Mouse (Mus musculus) midbrain, postnatal 0 days (tissue): Measurements from ENCODE around the gene Ddit4l. TPM values are rescaled to one million over a fixed set of nuclear protein-coding genes. Genes with fewer than 3 reads are reported as not detected.

Experiments
- ATAC-seq: fragments of 200-750 bp; cut with Nextera tagmentation; 2 replicates; pipeline ENCODE4 v1.8.0; 2017; ENCODE audit warnings: moderate number of reproducible peaks, mild to moderate bottlenecking, moderate TSS enrichment, moderate library complexity; ENCODE audit not compliant: low FRiP score
- DNase-seq: peaks from one replicate; pipeline ENCODE4 v3.0.0-alpha.2; 2015; ENCODE audit warnings: low spot score
- H3K27ac ChIP-seq: fragments of 300-500 bp; sonication (generic); 2 replicates; pipeline ENCODE4 v1.5.1; 2014; ENCODE audit warnings: low read depth, mild to moderate bottlenecking, low read length, mixed read lengths
- H3K27me3 ChIP-seq: fragments of 300-500 bp; sonication (generic); 2 replicates; pipeline ENCODE4 v1.6.1; 2014; ENCODE audit warnings: low read length, control low read depth, mixed read lengths; ENCODE audit not compliant: insufficient read depth
- H3K36me3 ChIP-seq: fragments of 300-500 bp; sonication (generic); 2 replicates; pipeline ENCODE4 v1.6.1; 2014; ENCODE audit warnings: low read length, control low read depth, mixed read lengths; ENCODE audit not compliant: insufficient read depth
- H3K4me1 ChIP-seq: fragments of 300-500 bp; sonication (generic); 2 replicates; pipeline ENCODE4 v1.6.1; 2014; ENCODE audit warnings: mild to moderate bottlenecking, control low read depth, antibody characterized with exemption, low read length, mixed read lengths; ENCODE audit not compliant: insufficient read depth
- H3K4me2 ChIP-seq: fragments of 300-500 bp; sonication (generic); 2 replicates; pipeline ENCODE4 v1.6.1; 2014; ENCODE audit warnings: low read depth, mild to moderate bottlenecking, low read length, mixed read lengths; ENCODE audit not compliant: poor library complexity, severe bottlenecking
- H3K4me3 ChIP-seq: fragments of 300-500 bp; sonication (generic); 2 replicates; pipeline ENCODE4 v1.5.1; 2014; ENCODE audit warnings: low read depth, mild to moderate bottlenecking, low read length, moderate library complexity
- H3K9ac ChIP-seq: fragments of 300-500 bp; sonication (generic); replicated peaks from 2 replicates; pipeline ENCODE4 v1.6.1; 2014; ENCODE audit warnings: mild to moderate bottlenecking, low read length, moderate library complexity, mixed read lengths; ENCODE audit not compliant: poor library complexity, severe bottlenecking
- H3K9me3 ChIP-seq: fragments of 300-500 bp; sonication (generic); 2 replicates; pipeline ENCODE4 v1.6.1; 2016; ENCODE audit warnings: low read length, control low read depth
- CTCF ChIP-seq: IDR thresholded peaks from 2 replicates; pipeline ENCODE4 v1.5.1; 2016; ENCODE audit warnings: antibody characterized with exemption, mild to moderate bottlenecking
- WGBS: fragments of 180-500 bp; shearing (Covaris S2); extraction: QIAGEN DNeasy Blood & Tissue Kit; methylation state at CpG from one replicate; pipeline ENCODE4 v1.1.7; 2014; 5-methylcytosine and 5-hydroxymethylcytosine counted together
- polyA plus RNA-seq: library from polyadenylated mRNA; unstranded; fragments of >200 nt; fragmentation: Nextera tagmentation; extraction: Ambion mirVana; gene quantifications from 2 replicates; pipeline ENCODE4 v1.2.1, GENCODE M21; 2015
- total RNA-seq: library from RNA; depleted of rRNA; stranded (reverse); fragments of >200 nt; gene quantifications from 2 replicates; pipeline ENCODE4 v1.2.3, GENCODE M21; 2014

Ddit4l gene
- total and polyA plus RNA-seq, 2 experiments from 2014 or later: 3.5 to 3.8 TPM

DNA sequence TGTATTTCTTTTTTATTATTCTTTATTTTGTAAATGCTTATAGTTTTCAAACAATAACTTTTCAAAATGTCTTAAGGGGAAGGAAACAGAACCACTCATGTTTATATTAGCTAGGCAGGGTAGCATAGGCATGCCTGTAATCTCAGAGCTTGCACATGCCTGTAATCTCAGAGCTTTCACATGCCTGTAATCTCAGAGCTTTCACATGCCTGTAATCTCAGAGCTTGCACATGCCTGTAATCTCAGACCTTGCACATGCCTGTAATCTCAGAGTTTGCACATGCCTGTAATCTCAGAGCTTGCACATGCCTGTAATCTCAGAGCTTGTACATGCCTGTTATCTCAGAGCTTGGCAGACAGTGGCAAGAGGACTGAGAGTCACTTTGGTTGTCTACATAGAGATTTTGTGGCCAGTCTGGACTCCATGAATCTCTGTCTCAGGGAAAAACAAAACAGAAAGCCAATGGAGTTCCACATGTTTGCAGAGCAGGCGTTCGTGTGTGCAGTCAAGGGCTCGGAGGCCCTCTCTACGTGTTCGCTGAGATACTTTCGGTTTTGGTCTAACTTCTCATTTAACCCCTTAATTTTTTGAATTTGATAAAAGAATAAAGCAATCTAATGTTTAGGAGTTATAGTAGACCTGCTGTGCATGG, 10.8 kb upstream of the Ddit4l start:
- ATAC-seq: no peak
- no peak overlapping the region for H3K4me3 ChIP-seq
- no peaks in the 10 kb centered on the region for H3K27me3 ChIP-seq
- no peak overlapping the region for H3K4me2 ChIP-seq
- H3K36me3 ChIP-seq: no peaks in the 10 kb centered on the region
- WGBS: 93% methylated on average over 6 of the region's 6 CpGs
- no peak for TF ChIP-seq CTCF
- no peaks in the 10 kb centered on the region for H3K4me1 ChIP-seq
- no peak overlapping the region for H3K9ac ChIP-seq
- no peak overlapping the region for H3K27ac ChIP-seq
- no peak for DNase-seq
- H3K9me3 ChIP-seq: no peaks in the 10 kb centered on the region

DNA sequence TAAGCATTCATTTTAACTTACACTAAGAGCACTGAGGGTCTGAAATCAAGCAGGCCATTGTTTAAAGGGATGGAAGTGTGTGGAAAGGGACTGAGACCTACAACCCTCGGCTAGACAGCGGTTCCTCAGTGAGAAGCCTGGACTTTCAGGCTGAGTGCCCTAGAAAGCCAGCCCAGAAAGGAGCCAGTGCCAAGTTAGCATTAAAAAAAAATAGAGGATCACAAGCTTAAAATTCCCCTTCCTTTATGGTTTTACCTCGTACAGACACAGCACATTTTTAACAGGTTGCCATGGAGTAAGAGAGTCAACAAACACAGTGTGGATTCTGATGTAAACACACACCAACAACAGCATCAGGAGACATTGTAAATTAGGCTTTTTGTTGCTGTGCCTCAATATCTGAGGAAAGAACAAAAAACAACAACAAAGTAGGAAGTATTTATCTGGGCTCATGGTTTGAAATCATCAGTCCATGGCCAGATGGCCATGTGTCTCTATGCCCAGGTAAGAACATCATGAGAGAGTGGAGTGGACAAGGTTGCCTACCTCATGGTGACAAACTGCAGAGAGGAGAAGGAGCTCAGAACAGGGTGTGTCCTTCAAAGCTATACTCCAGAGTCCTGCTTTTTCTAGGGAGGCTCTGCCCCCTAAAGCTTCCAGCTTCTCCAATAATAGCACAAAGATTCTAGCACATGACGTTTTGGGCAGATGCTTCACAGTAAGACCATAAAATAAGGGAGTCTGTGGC, 10.1 kb upstream of the Ddit4l start:
- no peaks in the 10 kb centered on the region for H3K36me3 ChIP-seq
- H3K4me2 ChIP-seq: no peak overlapping the region
- H3K27ac ChIP-seq: no peak overlapping the region
- no peak overlapping the region for H3K4me3 ChIP-seq
- TF ChIP-seq CTCF: no peak
- no peaks in the 10 kb centered on the region for H3K9me3 ChIP-seq
- no peak for DNase-seq
- 69% methylated on average over 4 of the region's 4 CpGs for WGBS
- no peak for ATAC-seq
- H3K4me1 ChIP-seq: no peaks in the 10 kb centered on the region
- no peaks in the 10 kb centered on the region for H3K27me3 ChIP-seq
- H3K9ac ChIP-seq: no peak overlapping the region

DNA sequence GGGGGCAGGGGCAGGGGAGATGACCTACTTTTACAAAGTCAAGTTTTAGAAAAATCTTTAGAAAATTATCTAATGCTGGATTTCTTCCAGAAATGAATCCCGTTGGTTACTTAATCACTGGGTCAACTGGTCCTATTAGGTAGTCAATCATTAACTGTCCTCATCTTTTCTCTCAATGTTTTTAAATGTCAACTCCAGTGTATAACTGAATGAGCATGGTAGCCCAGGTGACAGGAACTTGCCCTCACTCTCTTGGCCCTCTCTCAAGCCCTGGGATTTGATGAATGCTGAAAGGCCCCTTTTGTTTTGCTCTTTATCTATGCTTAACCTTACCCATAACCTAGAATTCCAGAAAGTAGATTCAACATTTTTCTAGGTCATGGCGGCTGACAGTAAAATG, 9.4 kb upstream of the Ddit4l start:
- ATAC-seq (no peak), DNase-seq (no peak)
- Histone ChIP-seq H3K4me3 (no peak overlapping the region), H3K36me3 (no peaks in the 10 kb centered on the region), H3K27ac (no peak overlapping the region), H3K27me3 (no peaks in the 10 kb centered on the region), H3K9me3 (no peaks in the 10 kb centered on the region), H3K4me1 (no peaks in the 10 kb centered on the region), H3K4me2 (no peak overlapping the region), H3K9ac (no peak overlapping the region)
- WGBS: 76% methylated on average over 2 of the region's 2 CpGs
- no peak for TF ChIP-seq CTCF

DNA sequence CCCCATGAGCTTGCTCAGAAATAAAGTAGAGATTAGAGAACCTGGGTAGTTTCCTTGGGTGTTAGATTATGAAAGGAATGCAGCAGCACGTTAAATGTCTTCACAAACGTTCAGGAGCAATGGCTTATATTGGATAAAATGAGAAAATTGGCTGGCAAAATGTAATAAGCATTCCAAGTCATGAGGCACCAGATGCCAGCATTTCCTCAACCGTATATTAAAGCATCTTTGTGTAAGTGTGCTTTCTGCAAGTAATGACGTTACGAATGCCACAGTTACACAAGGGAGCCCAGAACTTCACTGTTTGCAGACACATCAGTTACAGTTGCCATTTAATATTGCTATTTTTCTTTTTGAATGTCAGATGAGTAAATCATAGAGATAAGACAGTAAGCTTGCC, 872 bp upstream of the Ddit4l start:
- WGBS: 81% methylated on average over 5 of the region's 5 CpGs
- DNase-seq: no peak
- no peak for TF ChIP-seq CTCF
- H3K4me2 ChIP-seq: no peak overlapping the region
- no peak overlapping the region for H3K4me3 ChIP-seq
- no peaks in the 10 kb centered on the region for H3K9me3 ChIP-seq
- no peak overlapping the region for H3K9ac ChIP-seq
- H3K36me3 ChIP-seq: no peaks in the 10 kb centered on the region
- no peak for ATAC-seq
- H3K4me1 ChIP-seq: peaks cover 10% of the 10 kb centered on the region; the same call in 1 of the 2 replicates
- H3K27me3 ChIP-seq: peaks cover 15% of the 10 kb centered on the region
- no peak overlapping the region for H3K27ac ChIP-seq

DNA sequence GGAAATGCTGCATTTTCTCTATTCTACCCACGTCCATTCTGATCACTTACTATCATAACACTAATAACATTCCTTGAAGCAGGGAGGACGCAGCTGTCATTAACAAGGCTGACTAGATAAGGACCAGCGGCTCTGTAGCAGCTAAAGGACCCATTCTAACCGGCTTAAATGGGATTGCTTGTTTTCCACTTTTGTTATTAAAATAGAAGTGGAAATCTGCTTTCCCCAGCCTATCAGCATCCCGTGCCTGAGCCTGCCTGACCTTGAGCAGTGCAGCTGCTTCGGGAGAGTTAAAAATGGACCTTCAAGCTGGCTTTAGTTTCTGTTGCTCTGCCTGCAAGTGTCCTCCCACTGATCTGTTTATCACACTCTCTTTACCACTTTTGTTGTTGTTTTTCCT, 679 bp downstream of the Ddit4l start:
- Histone ChIP-seq H3K36me3 (no peaks in the 10 kb centered on the region), H3K4me1 (peaks cover 10% of the 10 kb centered on the region; the same call in 1 of the 2 replicates), H3K4me3 (no peak overlapping the region), H3K9me3 (no peaks in the 10 kb centered on the region), H3K27me3 (peaks cover 15% of the 10 kb centered on the region), H3K4me2 (no peak overlapping the region), H3K9ac (no peak overlapping the region), H3K27ac (no peak overlapping the region)
- DNase-seq: no peak
- ATAC-seq: no peak
- WGBS: 26% methylated on average over 6 of the region's 6 CpGs
- no peak for TF ChIP-seq CTCF

DNA sequence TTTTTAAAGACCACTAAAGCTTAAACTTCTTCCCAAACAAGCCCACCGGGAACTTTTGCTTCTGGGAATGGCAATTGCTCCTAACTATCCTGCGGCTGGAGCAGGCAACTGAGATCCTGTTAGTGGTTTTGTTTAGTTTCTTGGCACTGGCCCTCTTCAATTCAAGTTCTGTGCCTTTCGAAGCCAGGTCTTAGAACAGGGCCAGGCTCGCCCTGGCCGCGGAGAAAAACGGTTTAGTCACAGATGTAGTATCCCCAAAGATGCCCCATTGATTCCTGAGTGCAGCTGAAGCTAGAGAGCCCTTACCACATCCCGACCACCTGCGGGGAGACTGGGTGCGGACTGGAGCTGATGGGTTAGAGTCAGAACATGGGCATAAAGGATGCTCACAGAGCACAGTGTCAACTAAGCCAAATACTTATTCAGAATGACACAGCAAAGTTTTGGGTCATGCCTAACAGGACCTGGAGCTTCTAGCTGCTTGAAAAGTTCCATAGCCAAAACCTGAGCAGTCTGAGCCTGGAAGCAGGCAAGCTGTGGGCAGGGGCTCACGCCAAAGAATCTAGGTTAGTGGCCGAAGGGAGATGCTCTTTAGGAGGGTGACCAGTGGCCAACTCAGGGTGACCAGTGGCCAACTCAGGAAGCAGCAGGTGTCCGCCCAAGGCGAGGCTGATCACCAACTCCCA, 1.6 kb downstream of the Ddit4l start:
- 18% methylated on average over 14 of the region's 14 CpGs for WGBS
- H3K4me1 ChIP-seq: peaks cover 10% of the 10 kb centered on the region; the same call in 1 of the 2 replicates
- TF ChIP-seq CTCF: no peak
- no peak overlapping the region for H3K9ac ChIP-seq
- no peak for DNase-seq
- peak overlapping the region; percentile 91 for H3K4me2 ChIP-seq
- H3K4me3 ChIP-seq: peak overlapping the region; percentile 44
- no peak overlapping the region for H3K27ac ChIP-seq
- H3K36me3 ChIP-seq: no peaks in the 10 kb centered on the region
- peaks cover 15% of the 10 kb centered on the region for H3K27me3 ChIP-seq
- peak; percentile 42; the same call in 1 of the 2 replicates for ATAC-seq
- no peaks in the 10 kb centered on the region for H3K9me3 ChIP-seq
